Mouse (Mus musculus): ENCODE measurements at regions not wholly inside any gene's neighbourhood (a gene's known extent, or its start where the extent isn't known, plus 50 kb on each side); places are given as distances from the start of the nearest gene placed in this dataset.
"Not testable (repeated sequence)": the region's sequence is repeated elsewhere in the genome, so short reads cannot be mapped to it uniquely, and the experiment has no call there.

DNA sequence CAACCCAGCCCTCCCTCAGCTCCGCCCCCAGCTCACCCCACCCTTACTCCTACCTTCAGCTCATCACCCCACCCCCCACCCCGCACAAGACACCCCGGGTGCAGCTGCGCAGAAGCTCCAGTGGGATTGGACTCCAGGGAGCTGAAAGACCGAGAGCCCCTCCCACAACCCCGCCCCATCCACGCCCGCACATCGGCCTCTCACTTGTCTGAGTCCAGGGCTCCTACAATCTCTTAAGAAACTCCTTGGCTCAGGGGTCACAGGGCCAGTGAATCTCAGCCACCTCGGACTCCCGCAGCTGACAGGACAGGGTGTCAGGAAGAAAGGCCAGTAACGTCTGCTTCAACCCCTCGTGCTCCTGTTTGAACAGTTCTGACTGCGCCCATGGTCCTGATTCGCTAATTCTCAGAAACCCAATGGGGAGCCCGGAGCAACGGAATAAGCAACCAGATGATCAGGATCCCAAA lies 120.7 kb downstream of the Map1s start:
- H3K9me3 ChIP-seq (replicated peaks; ENCODE audit: control insufficient read depth, low read length); ATAC-seq (ENCODE audit: insufficient read depth, low read depth); H3K27ac ChIP-seq (ENCODE audit: low read depth); DNase-seq (ENCODE audit: low spot score); H3K36me3 ChIP-seq (replicated peaks; ENCODE audit: control insufficient read depth, insufficient read depth, low read length); H3K4me1 ChIP-seq (ENCODE audit: control insufficient read depth, insufficient read depth); H3K27me3 ChIP-seq (ENCODE audit: control insufficient read depth, insufficient read depth, low read length); H3K4me3 ChIP-seq (ENCODE audit: low read depth, low read length); H3K9ac ChIP-seq (replicated peaks; ENCODE audit: low read depth, low read length): not testable (repeated sequence)
- 3% methylated on average over 16 of the region's 17 CpGs for WGBS
- H3K4me2 ChIP-seq (ENCODE audit: low read depth, low read length): peak overlapping the region; percentile 34; the same call in 1 of the 2 replicates

DNA sequence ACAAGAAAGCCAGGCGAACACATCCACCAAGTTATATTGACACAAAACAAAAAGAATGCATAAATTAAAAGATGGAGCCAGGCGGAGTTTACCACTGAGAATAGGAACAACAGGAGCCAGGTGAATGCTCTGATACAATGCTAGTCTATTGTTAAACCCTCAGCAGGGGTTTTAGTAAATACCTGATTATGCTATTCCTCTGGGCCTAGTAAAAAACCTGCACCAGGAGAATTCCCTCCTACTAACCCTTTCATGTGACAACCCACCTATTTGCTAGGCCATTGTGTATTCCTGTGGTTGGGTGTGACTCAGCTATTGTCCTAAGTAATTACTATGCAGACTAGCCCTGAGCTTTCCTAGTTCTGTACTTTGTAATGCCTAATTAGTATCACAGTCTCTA lies 122.8 kb downstream of the Map1s start:
- not testable (repeated sequence) for H3K4me2 ChIP-seq (ENCODE audit: low read depth, low read length); H3K9ac ChIP-seq (replicated peaks; ENCODE audit: low read depth, low read length); H3K9me3 ChIP-seq (replicated peaks; ENCODE audit: control insufficient read depth, low read length); H3K4me3 ChIP-seq (ENCODE audit: low read depth, low read length); H3K36me3 ChIP-seq (replicated peaks; ENCODE audit: control insufficient read depth, insufficient read depth, low read length); ATAC-seq (ENCODE audit: insufficient read depth, low read depth); H3K27me3 ChIP-seq (ENCODE audit: control insufficient read depth, insufficient read depth, low read length); H3K27ac ChIP-seq (ENCODE audit: low read depth); DNase-seq (ENCODE audit: low spot score); H3K4me1 ChIP-seq (ENCODE audit: control insufficient read depth, insufficient read depth)
- WGBS: 76% methylated on average over 2 of the region's 2 CpGs

Data from heart, postnatal 0 days (tissue).